Mouse (Mus musculus): ENCODE data around the gene Olfr1095. TPM values are rescaled to one million over a fixed set of nuclear protein-coding genes. Genes with fewer than 3 reads are reported as not detected.

Gene Olfr1095
- not detected for total RNA-seq (2021)

DNA sequence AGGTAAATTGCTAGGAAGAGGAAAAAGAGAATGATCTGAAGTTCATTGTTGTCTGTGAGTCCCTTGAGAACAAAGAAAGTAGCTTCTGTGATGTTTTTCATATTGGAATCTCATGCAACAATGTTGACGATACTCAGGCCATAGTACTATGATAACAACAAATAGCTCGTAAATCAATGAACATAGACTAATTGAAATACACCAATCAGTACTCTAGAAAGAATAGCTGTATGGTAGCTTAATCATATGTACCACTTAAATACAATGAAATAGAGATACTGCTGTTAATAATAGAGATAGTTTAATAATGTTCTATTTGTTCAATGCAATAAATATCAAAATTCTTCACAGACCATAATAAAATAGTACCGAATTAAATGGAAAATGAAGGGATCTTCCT lies at the start of gene Olfr1095:
Gene Olfr1095 (minus strand): TSS at position 101 of the 400 bp plus-strand sequence.
- DNase-seq = no peak

GRCm38 (mm10) chr2:86892116-86892515 lies 40.6 kb upstream of the Olfr1095 start, which contains the start of gene Olfr1097:
TSS of gene Olfr1097 (minus strand) at chr2:86892216.
- no peak for DNase-seq

- DNase-seq = no peak
Measured at GRCm38 (mm10) chr2:86874702-86875101, 23.2 kb upstream of the Olfr1095 start, which contains the start of gene Gm13723. TSS of gene Gm13723 (minus strand) at chr2:86874802.

DNA sequence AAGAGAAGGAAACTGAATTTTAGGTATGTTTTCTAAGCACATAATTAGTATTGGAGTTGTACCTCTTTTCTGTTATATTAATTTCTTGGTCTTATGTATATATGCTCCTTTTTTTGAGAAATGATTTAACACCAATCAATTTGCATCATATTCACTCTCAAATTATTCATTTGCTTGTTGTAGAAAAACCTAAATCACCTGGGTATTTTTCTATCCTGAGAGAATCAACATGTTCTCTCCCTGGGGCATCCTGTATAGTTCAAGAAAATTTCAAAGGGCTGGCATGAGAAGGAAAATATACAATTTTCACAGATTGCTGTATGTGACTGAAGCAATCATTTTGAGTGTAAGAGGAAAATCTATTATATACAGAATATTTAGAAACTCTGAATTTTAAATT lies 27.1 kb downstream of the Olfr1095 start, which contains the start of gene Olfr1094:
Gene Olfr1094 (plus strand): TSS at position 301 of the 400 bp plus-strand sequence.
- DNase-seq = no peak

GRCm38 (mm10) chr2:86809918-86810317 lies 41.6 kb downstream of the Olfr1095 start, which contains the start of gene Olfr141:
TSS of gene Olfr141 (minus strand) at chr2:86810018.
- no peak for DNase-seq

Other genes with a start within 250 kb of the Olfr1095 start
- gene Olfr1084, start 212.0 kb downstream of the Olfr1095 start, total RNA-seq (2021) = not detected
- gene Olfr1085, start 189.7 kb downstream of the Olfr1095 start, total RNA-seq (2021) = not detected
- not detected for gene Olfr1086, start 171.6 kb downstream of the Olfr1095 start, total RNA-seq (2021)
- gene Olfr1087, start 153.3 kb downstream of the Olfr1095 start, total RNA-seq (2021) = not detected
- gene Olfr1089, start 118.0 kb downstream of the Olfr1095 start, total RNA-seq (2021) = not detected
- not detected for gene Olfr1090, start 92.7 kb downstream of the Olfr1095 start, total RNA-seq (2021)
- not detected for gene Olfr1093, start 69.2 kb downstream of the Olfr1095 start, total RNA-seq (2021)
- gene Olfr141, start 41.7 kb downstream of the Olfr1095 start, total RNA-seq (2021) = not detected
- not detected for gene Olfr1094, start 27.0 kb downstream of the Olfr1095 start, total RNA-seq (2021)
- not detected for gene Gm13723, start 23.1 kb upstream of the Olfr1095 start, total RNA-seq (2021)
- not detected for gene Olfr1097, start 40.5 kb upstream of the Olfr1095 start, total RNA-seq (2021)
- gene Olfr1098, start 72.8 kb upstream of the Olfr1095 start, total RNA-seq (2021) = not detected
- not detected for gene Olfr1099, start 109.0 kb upstream of the Olfr1095 start, total RNA-seq (2021)
- not detected for gene Olfr1100, start 128.3 kb upstream of the Olfr1095 start, total RNA-seq (2021)
- not detected for gene Olfr1101, start 139.5 kb upstream of the Olfr1095 start, total RNA-seq (2021)
- gene Olfr1102, start 146.7 kb upstream of the Olfr1095 start, total RNA-seq (2021) = not detected
- gene Olfr1104, start 175.4 kb upstream of the Olfr1095 start, total RNA-seq (2021) = not detected
- not detected for gene Olfr1105, start 184.8 kb upstream of the Olfr1095 start, total RNA-seq (2021)
- not detected for gene Olfr1106, start 200.6 kb upstream of the Olfr1095 start, total RNA-seq (2021)
- not detected for gene Olfr1107, start 224.1 kb upstream of the Olfr1095 start, total RNA-seq (2021)
- gene Olfr1109, start 244.3 kb upstream of the Olfr1095 start, total RNA-seq (2021) = not detected